Mouse (Mus musculus) right cerebral cortex, postnatal 25 days (tissue): ENCODE data around the gene Nfkb1.

Experiments used
- DNase-seq: peaks from one replicate; pipeline ENCODE4 v3.0.0; 2022

Gene Nfkb1

DNA sequence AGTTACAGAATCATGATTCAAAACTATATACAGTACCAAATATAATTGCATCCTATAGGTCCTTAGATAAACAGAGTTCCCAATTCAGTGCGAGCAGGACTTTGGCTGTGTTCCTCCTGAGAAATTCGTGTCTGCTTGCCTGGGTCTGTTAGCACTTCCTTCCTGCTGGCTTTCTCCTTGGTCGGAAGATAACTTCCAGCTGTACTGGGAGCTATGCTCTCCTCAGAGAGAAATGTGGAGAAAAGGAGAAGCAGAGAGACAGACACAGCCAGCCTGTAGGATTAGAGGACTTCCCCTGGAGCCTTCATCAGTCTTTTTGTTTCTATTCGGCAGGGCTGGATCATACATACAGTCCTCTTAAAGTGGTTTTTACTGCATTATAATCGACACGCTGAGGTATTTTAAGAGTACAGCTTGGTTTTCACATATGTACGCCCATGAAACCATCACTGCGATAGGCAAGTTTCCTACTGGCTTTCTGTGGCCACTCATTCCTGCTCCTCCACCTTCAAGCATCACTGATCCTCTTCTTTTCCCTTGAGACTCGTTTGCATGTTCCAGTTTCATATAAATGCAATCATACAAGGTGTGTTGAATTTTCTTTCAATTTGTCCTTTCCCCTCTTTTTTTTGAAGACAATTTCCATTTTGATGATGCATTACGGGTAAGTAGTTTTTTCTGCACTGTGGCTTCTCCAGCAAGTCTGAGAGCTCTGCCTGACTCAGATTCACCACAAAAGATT, 8.3 kb upstream of the Nfkb1 start:
- DNase-seq = no peak

DNA sequence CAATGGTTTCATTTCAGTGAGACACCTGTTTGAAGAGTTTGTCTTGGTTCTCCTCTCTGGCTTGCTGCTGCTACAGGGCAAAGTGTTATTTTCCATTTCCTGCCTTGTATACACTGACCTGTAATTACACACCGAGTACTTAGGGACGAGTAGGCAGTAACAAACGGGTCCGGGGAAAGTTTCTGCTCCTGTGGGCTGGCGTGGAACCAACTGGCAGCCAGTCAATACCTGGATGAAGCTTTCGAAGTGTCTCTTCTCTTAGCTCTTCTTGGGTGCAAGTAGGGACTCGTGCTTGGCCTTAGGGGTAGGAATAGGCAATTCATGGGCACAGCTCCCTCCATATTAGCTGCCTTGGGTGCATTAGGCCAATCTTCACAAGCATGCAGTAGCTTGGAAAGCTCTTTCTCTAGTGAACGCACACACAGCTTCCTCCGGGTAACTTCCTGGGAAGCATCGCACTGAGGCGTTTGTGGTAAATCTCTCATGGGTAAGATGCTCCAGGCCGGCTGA, 7.2 kb upstream of the Nfkb1 start:
- no peak for DNase-seq

DNA sequence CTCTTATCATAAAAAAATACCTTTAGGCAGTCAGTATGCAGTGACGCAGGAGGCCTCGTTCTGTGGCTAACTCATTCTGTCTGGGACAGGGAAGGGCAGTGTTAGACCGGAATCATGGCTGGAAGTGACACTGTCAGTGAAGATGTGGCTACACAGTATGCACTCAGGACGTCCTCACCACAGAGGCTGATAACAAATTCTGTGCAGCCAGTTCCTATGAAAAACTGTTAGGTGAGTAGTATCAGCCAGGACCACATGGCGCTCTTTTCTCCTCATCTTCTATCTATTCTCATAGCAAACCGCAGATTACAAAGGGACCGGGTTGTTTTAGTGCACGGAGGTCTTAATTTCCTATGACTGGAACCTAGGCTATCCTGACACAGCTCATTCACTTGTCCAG, 4.9 kb upstream of the Nfkb1 start:
- no peak for DNase-seq

DNA sequence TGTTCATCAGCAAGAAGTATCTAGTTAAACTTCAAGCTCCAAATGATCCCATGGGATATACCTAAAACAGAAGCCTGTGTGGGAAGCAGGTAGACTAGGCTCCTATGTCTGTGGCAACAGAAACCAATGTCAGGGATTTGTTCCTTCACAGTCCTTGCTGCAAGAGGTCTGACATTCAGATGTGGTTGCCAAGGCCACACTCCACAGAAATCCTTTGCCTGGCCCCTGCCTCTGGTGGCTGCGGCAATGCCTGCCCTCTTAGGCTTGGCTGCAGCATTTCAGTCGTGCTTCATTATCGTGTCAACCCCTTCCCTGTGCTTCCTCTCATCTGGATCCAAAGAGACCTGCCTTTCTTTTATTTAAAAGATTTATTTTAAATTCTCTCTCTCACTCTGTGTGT, 1.7 kb upstream of the Nfkb1 start:
- no peak for DNase-seq

DNA sequence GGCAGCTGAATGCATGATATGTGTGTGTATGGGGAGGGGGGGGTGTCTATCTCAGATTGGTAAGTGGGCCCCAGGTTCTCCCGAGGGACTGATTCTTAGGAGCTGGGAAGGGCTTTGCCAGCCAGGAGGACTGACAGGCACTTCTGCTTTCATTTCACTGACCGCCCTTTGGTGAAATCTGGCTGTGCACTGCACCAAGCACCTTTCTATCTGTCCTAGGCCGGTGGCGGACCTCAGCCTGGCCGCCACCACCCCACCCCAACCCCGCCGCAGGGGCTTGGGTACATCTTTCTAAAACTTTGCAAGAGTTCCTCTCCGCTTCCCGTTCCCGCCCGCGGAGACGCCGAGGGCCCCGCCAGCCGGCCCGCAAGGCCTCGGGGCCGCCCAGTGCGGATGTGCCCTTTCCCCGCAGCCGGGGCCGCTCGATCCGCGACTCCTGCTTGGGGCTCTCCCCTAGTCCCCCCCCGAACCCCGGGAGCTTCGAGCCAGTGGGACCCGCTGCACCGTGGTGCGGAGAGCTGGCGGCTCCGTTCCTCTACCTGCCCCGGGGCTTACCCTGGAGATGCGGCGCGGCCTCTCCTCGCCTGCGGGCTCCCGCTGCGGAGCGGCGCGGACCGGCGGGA, 668 bp downstream of the Nfkb1 start:
- peak; percentile 57 for DNase-seq

DNA sequence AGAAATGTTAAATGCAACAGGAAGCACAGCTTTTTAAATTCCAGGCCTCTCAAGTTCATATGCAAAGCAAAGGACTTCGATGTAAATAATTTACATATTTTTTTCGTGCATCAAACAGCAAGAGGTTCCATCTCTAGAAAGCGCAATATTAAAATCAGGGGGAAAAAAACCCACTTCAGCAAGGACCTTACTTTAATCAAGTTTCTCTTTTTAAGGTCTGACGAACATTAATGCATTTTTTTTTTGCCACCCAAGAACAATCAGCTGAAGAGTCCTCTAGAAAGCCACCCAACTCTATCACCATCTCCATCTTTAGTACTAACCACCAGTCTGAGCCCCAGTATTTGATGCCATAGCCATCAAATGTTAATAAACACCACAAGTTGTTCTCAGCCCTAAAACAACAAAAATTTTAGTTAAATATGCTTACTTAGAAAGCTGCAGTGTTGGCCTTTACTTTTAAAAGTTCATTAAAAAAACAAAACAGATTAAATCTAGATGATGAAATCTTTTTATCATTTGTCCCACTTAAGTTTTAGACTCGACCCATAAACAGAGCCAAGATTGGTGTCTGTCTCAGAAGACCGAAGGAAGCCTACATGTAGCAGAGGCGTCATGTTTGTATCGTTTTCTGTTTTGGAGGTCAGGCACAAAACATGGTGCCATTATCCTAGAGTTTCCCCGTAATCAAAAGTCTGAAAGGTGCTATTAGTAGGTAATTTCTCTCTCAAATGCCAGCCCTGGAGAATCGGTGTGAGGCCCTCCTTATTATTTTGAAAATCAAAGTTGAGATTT, 1.4 kb downstream of the Nfkb1 start:
- DNase-seq = no peak

DNA sequence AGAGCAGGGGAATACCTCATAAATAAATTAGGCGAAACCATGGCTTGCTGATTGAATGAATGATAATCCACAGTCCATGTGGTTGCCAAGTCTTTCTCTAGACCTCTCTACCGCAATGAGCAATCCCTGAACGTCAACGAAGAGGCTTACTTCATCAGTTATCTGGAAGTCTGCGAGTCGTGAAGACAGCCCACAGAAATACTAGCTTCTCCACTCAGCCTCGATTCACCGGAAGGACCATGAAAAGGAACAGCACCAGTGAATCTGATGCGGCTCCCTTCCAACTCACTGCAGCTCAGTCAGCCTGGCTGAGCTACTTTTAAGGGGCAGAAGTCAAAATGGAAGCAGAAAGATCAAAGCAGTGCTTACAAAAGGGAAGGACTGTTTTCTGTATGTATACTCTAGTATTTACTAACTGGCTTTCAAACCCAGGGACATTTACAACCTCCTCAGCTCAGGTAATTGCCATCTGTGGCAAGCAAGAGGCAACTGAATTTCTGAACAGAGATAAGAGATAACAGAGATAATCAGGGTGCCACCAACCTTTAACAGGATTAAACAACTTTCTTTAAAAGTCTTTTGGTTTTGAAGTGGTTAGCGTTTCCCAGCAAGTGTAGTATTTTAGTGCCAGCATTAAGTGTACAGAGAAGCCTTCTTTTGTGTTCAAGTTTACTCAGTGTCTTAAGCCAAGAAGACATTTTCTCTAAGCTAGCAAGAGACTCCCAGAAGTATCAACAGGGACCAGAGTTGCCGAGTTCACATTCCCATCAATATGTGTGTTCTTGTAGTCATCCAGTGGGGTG, 2.2 kb downstream of the Nfkb1 start:
- DNase-seq = no peak

DNA sequence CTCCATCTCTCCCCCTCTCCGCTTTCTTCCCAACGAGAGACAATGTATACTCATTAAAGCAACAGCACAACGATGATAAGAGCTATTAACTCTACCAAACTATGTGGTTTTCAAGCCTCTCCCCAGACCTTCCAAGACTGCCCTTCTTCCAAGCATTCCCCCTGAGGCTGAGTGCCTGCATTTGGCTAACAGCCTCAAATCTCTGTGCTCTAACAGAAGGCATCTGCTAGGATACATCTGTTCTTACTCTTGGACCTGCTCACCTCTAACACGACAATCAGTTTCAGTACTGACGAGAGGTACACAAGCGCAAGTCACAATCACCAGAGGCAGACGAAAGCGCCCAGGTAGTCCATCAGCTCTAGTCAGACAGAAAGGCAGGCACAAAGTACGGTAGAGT, 3.4 kb downstream of the Nfkb1 start:
- no peak for DNase-seq

DNA sequence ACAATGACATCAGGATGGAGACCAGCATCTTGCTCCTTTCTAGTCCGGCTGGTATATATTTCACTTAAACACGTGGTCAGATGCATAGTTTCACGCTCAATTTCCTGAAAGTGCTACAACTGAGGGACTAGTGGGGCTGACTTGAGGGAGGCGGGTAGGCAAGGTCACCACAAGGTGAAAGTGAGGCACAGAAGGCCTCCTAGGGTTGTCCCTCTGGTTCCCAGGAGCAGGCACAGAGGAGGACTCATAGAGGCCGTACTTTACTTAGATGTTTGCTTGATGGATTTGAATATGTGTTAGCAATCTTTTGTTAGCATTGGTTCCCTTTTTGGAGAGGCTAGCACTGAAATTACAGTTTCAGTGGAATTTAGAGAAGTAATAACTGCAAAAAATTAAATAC, 4.9 kb downstream of the Nfkb1 start:
- DNase-seq = no peak

DNA sequence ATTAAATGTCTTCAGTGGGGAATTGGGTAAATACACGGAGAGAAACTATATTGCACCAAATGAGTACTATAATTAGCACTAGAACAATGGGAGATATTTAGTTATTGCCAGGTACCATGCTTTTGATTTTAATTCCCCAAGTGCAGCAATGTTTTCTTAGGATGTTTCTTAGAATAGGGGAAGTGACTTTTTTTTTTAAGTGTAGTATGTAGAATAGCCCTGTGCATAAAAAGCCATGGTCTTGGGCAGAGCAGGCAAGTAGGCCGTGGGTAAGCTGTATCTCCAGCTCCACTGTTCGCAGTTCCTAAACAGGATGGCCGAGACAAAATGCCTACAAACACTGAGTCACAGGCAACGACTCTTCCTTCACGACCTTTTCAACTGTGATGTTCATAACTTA, 8.1 kb downstream of the Nfkb1 start:
- DNase-seq = no peak

DNA sequence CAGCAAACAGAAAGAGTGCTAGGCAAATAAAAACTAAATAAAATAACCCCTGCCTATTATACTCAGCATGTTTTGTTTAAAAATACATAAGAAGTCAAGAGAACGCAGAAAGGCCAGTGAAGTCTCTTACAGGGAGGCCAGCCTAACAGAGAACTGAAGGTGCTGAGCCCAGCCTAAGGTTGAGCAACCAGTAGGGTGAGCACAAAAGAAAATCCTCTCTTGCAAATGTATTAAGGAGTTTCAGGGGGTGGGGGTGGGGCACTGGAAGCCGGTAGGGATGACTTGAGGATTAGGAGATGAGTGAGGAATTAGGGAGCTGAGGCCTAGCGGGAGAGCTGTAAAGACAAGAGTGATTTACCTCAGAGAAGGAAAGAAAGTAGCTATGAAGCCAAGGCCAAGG, 9.1 kb downstream of the Nfkb1 start:
- no peak for DNase-seq

DNA sequence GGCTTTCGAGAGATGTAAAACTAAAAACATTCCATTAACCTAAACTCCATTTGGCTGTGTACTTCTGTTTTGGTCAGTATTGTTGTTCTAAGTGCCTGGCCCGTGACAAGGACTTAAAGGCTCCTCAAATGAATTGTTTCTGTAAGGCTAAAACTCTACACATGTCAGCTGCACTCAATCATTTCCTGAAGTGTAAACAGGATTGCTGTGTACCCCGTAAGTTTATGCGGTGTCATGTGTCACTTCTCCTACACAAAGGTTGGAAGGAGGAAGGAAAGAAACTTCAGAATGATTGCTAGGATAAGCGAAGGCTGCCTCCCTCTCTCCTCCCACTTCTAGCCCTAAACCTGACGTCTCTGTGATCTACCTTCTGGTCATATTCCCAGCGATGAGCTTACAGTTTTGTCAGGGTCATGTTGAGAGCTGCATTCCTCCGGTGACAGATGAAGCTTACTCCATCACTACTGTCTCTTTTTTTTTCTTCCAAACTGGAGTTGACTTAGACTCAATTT, 10.0 kb downstream of the Nfkb1 start:
- DNase-seq = no peak

DNA sequence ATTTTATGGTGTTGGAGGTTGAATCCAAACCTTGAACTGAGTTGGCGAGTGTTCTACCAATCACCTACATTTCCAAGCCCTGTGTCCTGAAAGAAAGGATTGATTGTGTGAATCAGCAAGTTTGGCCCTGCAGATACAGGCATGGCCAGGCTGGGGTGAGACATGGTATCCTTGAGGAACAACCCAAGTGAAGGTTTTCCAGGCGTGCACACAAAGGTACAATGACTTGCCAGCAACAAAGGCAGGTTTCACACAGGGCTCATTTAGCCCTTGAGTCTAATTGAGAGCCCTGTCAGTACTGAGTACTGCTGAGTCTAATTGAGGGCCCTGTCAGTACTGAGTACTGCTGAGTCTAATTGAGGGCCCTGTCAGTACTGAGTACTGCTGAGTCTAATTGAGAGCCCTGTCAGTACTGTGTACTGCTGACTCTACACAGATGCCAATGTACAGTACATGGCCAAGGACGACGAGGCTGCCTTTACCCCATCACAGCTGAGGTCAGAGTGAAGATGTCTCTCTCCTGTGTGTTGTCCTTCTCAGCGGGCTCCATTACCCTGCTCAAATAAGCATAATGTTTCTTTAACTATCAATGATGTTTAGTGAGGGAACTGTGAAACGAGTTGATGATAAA, 11.0 kb downstream of the Nfkb1 start:
- DNase-seq = no peak

DNA sequence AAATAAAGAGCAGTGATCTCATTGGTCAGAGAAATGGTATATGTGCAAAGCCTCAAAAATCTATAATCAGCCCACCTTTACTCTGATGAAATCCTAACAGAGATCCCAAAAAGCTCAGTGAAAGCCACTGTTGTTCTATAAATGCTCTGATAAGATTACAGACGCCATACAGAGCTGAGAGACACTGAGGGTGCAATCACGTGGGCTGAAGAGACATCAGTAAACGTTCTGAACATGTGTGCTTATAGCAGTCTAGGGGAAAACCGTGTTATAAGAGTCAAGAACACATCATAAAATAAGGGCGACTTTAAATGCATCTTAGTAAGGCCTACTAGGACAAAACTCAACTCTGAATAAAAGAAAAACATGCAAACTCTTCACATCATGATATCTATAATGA, 14.3 kb downstream of the Nfkb1 start:
- DNase-seq = no peak

DNA sequence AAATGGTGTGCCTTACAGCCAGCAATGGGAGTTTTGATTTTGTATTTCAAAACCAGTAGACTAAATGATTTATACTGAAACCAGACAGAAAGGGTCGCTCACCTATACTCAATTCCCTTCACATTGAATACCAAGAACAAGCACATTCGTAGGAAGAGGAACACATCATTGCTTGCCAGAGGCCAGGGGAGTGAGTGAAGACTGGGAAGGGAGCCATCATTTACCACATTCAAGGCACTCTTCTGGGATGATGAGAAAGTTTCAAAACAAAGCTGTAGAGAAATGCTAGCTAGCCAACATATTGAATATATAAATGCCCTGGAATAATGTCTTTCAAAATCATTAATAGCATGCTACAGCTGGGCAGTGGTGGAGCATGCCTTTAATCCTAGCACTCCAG, 15.0 kb downstream of the Nfkb1 start:
- no peak for DNase-seq

DNA sequence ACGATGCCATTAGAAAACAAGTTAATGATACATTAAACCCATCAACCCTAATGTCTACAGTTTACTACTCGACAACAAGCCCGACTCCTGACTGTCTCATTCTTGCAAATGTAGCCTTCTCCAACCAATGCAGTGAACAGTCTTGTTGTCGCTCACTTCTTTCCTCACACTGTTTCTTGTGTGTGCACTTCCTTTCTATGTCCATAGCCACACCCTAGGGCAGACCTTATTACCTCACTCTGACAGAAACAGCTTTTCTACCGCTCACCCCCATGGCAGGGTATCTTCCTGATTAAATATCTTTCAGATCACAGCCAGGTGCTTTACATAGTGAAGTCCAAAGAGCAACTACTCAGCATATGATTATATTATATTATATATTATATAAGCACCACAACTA, 15.9 kb downstream of the Nfkb1 start:
- DNase-seq = no peak

DNA sequence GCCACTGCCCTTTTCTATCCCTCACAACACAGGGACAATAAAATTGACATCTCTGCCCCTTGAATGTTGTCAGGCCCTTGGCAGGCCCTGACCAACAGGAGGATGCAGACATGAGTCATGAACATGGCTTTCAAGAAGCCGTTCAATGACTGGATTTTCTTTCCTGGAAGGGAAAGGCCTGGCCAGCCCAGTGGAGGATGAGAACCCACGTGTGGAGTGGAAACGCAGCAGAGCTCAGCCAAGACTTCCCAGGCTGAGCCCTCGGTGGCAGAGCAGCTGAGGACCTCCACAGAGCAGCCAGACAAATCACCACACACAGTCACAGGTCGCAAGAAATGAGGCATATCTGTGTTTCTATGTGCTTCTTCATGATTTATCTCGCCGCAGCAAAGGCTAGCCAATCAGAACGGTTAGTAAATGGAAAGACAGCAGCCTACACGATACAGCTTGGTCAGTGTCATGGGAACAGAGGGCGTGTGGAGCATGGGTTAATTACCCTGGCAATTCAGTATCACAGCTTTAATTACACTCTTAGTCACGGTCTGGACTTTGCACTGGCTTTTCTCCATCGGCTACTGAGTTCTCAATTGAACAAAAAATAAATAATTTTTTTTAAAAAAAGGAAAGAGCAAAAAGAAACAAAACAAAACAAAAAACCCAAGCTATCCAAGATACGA, 16.5 kb downstream of the Nfkb1 start:
- no peak for DNase-seq

DNA sequence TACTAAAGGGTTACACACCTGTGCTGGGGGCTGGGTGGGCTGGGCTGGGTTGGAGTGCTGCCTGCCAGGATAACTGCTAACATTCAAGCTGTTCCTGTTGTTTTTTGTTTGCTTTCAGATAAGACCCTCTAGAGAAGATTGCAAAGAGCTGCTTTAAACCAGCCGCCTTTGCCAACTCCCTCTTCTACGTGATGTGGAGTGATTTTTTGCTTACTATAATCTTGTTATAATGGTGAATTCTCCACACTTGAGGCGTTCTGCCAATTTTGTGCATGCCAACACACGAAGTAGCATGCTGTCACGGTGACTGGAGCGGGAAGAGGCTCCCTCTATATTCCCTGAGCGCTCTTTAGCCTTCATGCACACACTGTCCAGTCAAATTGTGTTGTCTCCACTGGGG, 17.7 kb downstream of the Nfkb1 start:
- no peak for DNase-seq

DNA sequence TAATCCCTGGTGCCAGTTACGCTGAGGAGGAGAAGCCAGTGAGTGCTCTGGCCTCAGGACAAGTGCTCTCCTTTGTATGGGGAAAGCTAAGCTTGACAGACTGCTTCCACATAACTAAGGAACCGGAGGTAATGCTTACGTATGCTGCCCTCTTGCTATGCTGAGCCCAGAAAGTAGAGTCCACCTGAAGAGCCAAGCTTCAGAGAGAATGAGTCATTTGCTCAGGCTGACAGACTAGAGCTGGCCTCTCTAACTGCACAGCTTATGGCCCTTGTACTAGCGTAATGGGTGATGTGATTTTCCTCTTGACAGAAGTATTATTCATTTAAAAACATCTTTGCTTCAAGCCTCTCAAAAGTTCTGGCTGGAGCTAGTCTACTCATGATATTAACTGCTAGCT, 18.3 kb downstream of the Nfkb1 start:
- no peak for DNase-seq

DNA sequence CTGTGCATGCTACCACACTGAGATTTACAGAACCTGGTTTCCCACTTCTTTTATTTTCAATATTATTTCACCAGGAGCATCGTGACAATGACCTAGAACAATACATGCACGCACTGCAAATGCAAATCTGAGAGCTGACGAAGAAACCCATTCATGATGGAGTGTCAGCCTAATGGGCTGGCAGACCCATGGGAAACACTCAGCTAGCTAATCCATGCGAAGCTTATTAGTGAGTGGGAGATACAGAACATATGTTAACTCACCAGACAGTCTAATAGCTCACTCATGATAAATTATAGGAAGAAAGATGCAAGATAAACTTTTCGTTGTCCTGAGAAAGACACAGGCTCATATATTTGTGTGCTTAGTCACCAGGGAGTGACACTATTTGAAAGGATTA, 19.2 kb downstream of the Nfkb1 start:
- DNase-seq = no peak

DNA sequence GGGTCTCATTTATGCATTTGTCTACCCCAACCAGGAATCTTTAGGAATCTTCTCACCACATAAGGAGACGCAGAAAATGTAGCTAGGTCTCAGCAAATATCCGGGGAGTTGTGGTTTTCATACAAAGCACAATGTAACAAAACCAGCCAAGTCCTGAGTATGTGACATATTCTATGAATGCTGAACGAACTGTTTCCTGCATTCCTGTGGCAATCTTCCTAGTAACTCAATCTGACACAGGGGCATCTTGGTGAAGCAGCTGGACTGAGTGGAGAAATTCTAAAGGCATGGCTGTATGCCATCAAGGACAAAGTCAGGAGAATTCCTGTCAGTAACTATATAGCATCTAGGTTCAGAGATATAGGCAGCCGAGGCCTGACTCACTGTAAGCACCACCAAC, 20.5 kb downstream of the Nfkb1 start:
- DNase-seq = no peak

DNA sequence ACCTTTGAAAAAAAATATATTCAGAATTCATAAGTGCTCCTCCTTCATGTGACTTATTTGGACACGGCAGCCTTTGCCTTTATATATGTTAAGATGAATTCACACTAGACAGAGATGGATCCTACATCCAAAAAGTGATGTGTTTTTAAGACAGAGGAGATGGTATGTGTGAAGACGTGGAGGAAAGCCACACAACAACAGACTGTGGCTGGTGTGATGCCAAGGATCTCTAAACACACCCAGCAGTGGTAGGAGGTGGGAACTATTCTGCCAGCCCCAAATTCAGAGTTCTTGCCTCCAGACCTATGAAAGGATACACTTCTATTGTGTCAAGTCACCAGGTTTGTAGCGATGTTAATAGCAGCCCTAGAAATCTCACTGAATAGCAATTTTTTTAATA, 24.3 kb downstream of the Nfkb1 start:
- peak; percentile 15 for DNase-seq
